Mouse (Mus musculus): ENCODE data around the gene Slc26a10. TPM values are rescaled to one million over a fixed set of nuclear protein-coding genes. Genes with fewer than 3 reads are reported as not detected.
A peak's percentile ranks its signal among the peaks of the same experiment; 100 is the strongest.

Gene Slc26a10
- 0.91 TPM in 1 of 2 replicates, not detected in the other for total RNA-seq (2015)
- total RNA-seq (2017): 0.22 and 0.53 TPM in 2 replicates

- ATAC-seq (ENCODE audit: poor library complexity, severe bottlenecking): no peak
Measured at GRCm38 (mm10) chr10:127179871-127180694, at the start of gene Slc26a10. Slc26a10 (minus strand) TSS chr10:127180645.

- peak; percentile 62 for ATAC-seq (ENCODE audit: poor library complexity, severe bottlenecking)
Measured at GRCm38 (mm10) chr10:127228897-127229296, 48.5 kb upstream of the Slc26a10 start.

- ATAC-seq (ENCODE audit: poor library complexity, severe bottlenecking): peak; percentile 41
Measured at GRCm38 (mm10) chr10:127227163-127227562, 46.7 kb upstream of the Slc26a10 start.

GRCm38 (mm10) chr10:127226318-127226895, 46.0 kb upstream of the Slc26a10 start:
- no peak for ATAC-seq (ENCODE audit: poor library complexity, severe bottlenecking)

GRCm38 (mm10) chr10:127225732-127226131, 45.3 kb upstream of the Slc26a10 start:
- ATAC-seq (ENCODE audit: poor library complexity, severe bottlenecking): peak; percentile 45

- ATAC-seq (ENCODE audit: poor library complexity, severe bottlenecking): no peak
Measured at GRCm38 (mm10) chr10:127225213-127225612, 44.8 kb upstream of the Slc26a10 start.

GRCm38 (mm10) chr10:127218339-127218738, 37.9 kb upstream of the Slc26a10 start:
- ATAC-seq (ENCODE audit: poor library complexity, severe bottlenecking): no peak

- peak; percentile 54 for ATAC-seq (ENCODE audit: poor library complexity, severe bottlenecking)
Measured at GRCm38 (mm10) chr10:127217177-127217576, 36.7 kb upstream of the Slc26a10 start.

GRCm38 (mm10) chr10:127216456-127216855, 36.0 kb upstream of the Slc26a10 start:
- ATAC-seq (ENCODE audit: poor library complexity, severe bottlenecking): no peak

GRCm38 (mm10) chr10:127214422-127214803, 34.0 kb upstream of the Slc26a10 start:
- no peak for ATAC-seq (ENCODE audit: poor library complexity, severe bottlenecking)

GRCm38 (mm10) chr10:127213704-127214421, 33.4 kb upstream of the Slc26a10 start:
- no peak for ATAC-seq (ENCODE audit: poor library complexity, severe bottlenecking)

- no peak for ATAC-seq (ENCODE audit: poor library complexity, severe bottlenecking)
Measured at GRCm38 (mm10) chr10:127213272-127213671, 32.8 kb upstream of the Slc26a10 start.

- ATAC-seq (ENCODE audit: poor library complexity, severe bottlenecking): peak; percentile 98
Measured at GRCm38 (mm10) chr10:127211414-127211854, 31.0 kb upstream of the Slc26a10 start, which contains the start of gene Pip4k2c. Pip4k2c (minus strand) TSS chr10:127211585.

GRCm38 (mm10) chr10:127210961-127211405, 30.5 kb upstream of the Slc26a10 start:
- peak; percentile 47 for ATAC-seq (ENCODE audit: poor library complexity, severe bottlenecking)

GRCm38 (mm10) chr10:127209928-127210570, 29.6 kb upstream of the Slc26a10 start:
- no peak for ATAC-seq (ENCODE audit: poor library complexity, severe bottlenecking)

GRCm38 (mm10) chr10:127208921-127209320, 28.5 kb upstream of the Slc26a10 start:
- no peak for ATAC-seq (ENCODE audit: poor library complexity, severe bottlenecking)

GRCm38 (mm10) chr10:127205373-127205772, 24.9 kb upstream of the Slc26a10 start:
- no peak for ATAC-seq (ENCODE audit: poor library complexity, severe bottlenecking)

GRCm38 (mm10) chr10:127204589-127204988, 24.1 kb upstream of the Slc26a10 start:
- ATAC-seq (ENCODE audit: poor library complexity, severe bottlenecking): no peak

- no peak for ATAC-seq (ENCODE audit: poor library complexity, severe bottlenecking)
Measured at GRCm38 (mm10) chr10:127203106-127203505, 22.7 kb upstream of the Slc26a10 start.

GRCm38 (mm10) chr10:127200279-127200678, 19.8 kb upstream of the Slc26a10 start:
- ATAC-seq (ENCODE audit: poor library complexity, severe bottlenecking): no peak

- no peak for ATAC-seq (ENCODE audit: poor library complexity, severe bottlenecking)
Measured at GRCm38 (mm10) chr10:127199474-127199873, 19.0 kb upstream of the Slc26a10 start.

All from megakaryocyte, adult 5-6 weeks (primary cell).